Mouse (Mus musculus) limb, embryonic 12.5 days (tissue): ENCODE data around the gene Hdac4. TPM values are rescaled to one million over a fixed set of nuclear protein-coding genes. Genes with fewer than 3 reads are reported as not detected.
A peak's percentile ranks its signal among the peaks of the same experiment; 100 is the strongest.

Experiments used
- ATAC-seq: fragments of 200-750 bp; cut with Nextera tagmentation; 2 replicates; pipeline ENCODE4 v1.8.0; 2017; ENCODE audit warnings: low read depth, moderate TSS enrichment; ENCODE audit not compliant: insufficient number of reproducible peaks, insufficient read depth, low FRiP score, low TSS enrichment
- H3K27ac ChIP-seq: fragments of 300-500 bp; sonication (generic); 2 replicates; pipeline ENCODE4 v1.5.1; 2016; ENCODE audit warnings: mild to moderate bottlenecking, moderate library complexity
- H3K27me3 ChIP-seq: fragments of 300-500 bp; sonication (generic); 2 replicates; pipeline ENCODE4 v1.6.1; 2016; ENCODE audit warnings: mild to moderate bottlenecking, moderate library complexity
- H3K36me3 ChIP-seq: fragments of 300-500 bp; sonication (generic); 2 replicates; pipeline ENCODE4 v1.6.1; 2016; ENCODE audit warnings: mild to moderate bottlenecking, moderate library complexity
- H3K4me1 ChIP-seq: fragments of 300-500 bp; sonication (generic); replicated peaks from 2 replicates; pipeline ENCODE4 v1.6.1; 2016
- H3K4me2 ChIP-seq: fragments of 300-500 bp; sonication (generic); 2 replicates; pipeline ENCODE4 v1.6.1; 2016; ENCODE audit warnings: mild to moderate bottlenecking, moderate library complexity
- H3K4me3 ChIP-seq: fragments of 300-500 bp; sonication (generic); replicated peaks from 2 replicates; pipeline ENCODE4 v1.5.1; 2016; ENCODE audit warnings: mild to moderate bottlenecking
- H3K9ac ChIP-seq: fragments of 300-500 bp; sonication (generic); replicated peaks from 2 replicates; pipeline ENCODE4 v1.6.1; 2016; ENCODE audit warnings: mild to moderate bottlenecking, moderate library complexity
- H3K9me3 ChIP-seq: fragments of 300-500 bp; sonication (generic); 2 replicates; pipeline ENCODE4 v1.6.1; 2016; ENCODE audit warnings: mild to moderate bottlenecking, moderate library complexity
- WGBS: fragments of 180-500 bp; shearing (Covaris S2); methylation state at CpG from one replicate; pipeline ENCODE4 v1.1.7; 2016; 5-methylcytosine and 5-hydroxymethylcytosine counted together
- polyA plus RNA-seq: library from polyadenylated mRNA; unstranded; fragments of >200 nt; fragmentation: Nextera tagmentation; extraction: Ambion mirVana; gene quantifications from 2 replicates; pipeline ENCODE4 v1.2.1, GENCODE M21; 2016

Hdac4 gene
- 22.8 and 26.0 TPM in 2 replicates for polyA plus RNA-seq

- WGBS = 70% methylated on average over 13 of the region's 13 CpGs
- Histone ChIP-seq H3K27me3 (no peaks in the 10 kb centered on the region), H3K4me1 (0 out of 2 replicates have a peak, but pooled peaks cover 3% of the 10 kb centered on the region), H3K36me3 (no peaks in the 10 kb centered on the region), H3K9ac (no peak within 1 kb of the TSS), H3K27ac (no peak within 1 kb of the TSS), H3K4me2 (no peak within 1 kb of the TSS), H3K4me3 (no peak within 1 kb of the TSS), H3K9me3 (no peaks in the 10 kb centered on the region)
- no peak for ATAC-seq
These were observed at the start of gene Hdac4 for GRCm38 (mm10) chr1:92195360-92196149. Hdac4 (minus strand) TSS chr1:92195699.

GRCm38 (mm10) chr1:92243549-92243948, 48.0 kb upstream of the Hdac4 start:
- H3K9ac ChIP-seq = no peak overlapping the region
- H3K4me2 ChIP-seq = no peak overlapping the region
- no peak overlapping the region for H3K4me3 ChIP-seq
- 90% methylated on average over 8 of the region's 8 CpGs for WGBS
- no peaks in the 10 kb centered on the region for H3K27me3 ChIP-seq
- H3K9me3 ChIP-seq = no peaks in the 10 kb centered on the region
- no peaks in the 10 kb centered on the region for H3K36me3 ChIP-seq
- ATAC-seq = no peak
- H3K27ac ChIP-seq = no peak overlapping the region
- no peaks in the 10 kb centered on the region for H3K4me1 ChIP-seq

GRCm38 (mm10) chr1:92240072-92240471, 44.6 kb upstream of the Hdac4 start:
- H3K9me3 ChIP-seq = no peaks in the 10 kb centered on the region
- ATAC-seq = no peak
- no peak overlapping the region for H3K9ac ChIP-seq
- H3K4me3 ChIP-seq = no peak overlapping the region
- no peaks in the 10 kb centered on the region for H3K4me1 ChIP-seq
- H3K4me2 ChIP-seq = no peak overlapping the region
- no peaks in the 10 kb centered on the region for H3K27me3 ChIP-seq
- 85% methylated on average over 4 of the region's 4 CpGs for whole genome bisulfite sequencing
- H3K36me3 ChIP-seq = no peaks in the 10 kb centered on the region
- H3K27ac ChIP-seq = no peak overlapping the region

- WGBS = 87% methylated on average over 4 of the region's 4 CpGs
These were observed 40.1 kb upstream of the Hdac4 start for GRCm38 (mm10) chr1:92235600-92235999.

GRCm38 (mm10) chr1:92225297-92225696, 29.8 kb upstream of the Hdac4 start:
- Histone ChIP-seq H3K4me1 (peaks cover 15% of the 10 kb centered on the region), H3K27ac (no peak overlapping the region), H3K36me3 (no peaks in the 10 kb centered on the region), H3K4me2 (no peak overlapping the region), H3K9ac (no peak overlapping the region), H3K27me3 (no peaks in the 10 kb centered on the region; the same call in 1 of the 2 replicates), H3K9me3 (no peaks in the 10 kb centered on the region), H3K4me3 (no peak overlapping the region)
- whole genome bisulfite sequencing = 85% methylated on average over 2 of the region's 2 CpGs
- no peak for ATAC-seq

More at GRCm38 (mm10) chr1:92235600-92235999, 40.1 kb upstream of the Hdac4 start:
- H3K27me3 ChIP-seq = no peaks in the 10 kb centered on the region
- H3K36me3 ChIP-seq = no peaks in the 10 kb centered on the region
- H3K9ac ChIP-seq = no peak overlapping the region
- no peaks in the 10 kb centered on the region for H3K4me1 ChIP-seq
- no peak overlapping the region for H3K27ac ChIP-seq
- H3K4me3 ChIP-seq = no peak overlapping the region
- ATAC-seq = no peak
- H3K4me2 ChIP-seq = no peak overlapping the region
- no peaks in the 10 kb centered on the region for H3K9me3 ChIP-seq

- Histone ChIP-seq H3K4me2 (no peak overlapping the region), H3K4me3 (no peak overlapping the region), H3K9me3 (no peaks in the 10 kb centered on the region), H3K27me3 (no peaks in the 10 kb centered on the region; the same call in 1 of the 2 replicates), H3K9ac (no peak overlapping the region), H3K27ac (no peak overlapping the region), H3K36me3 (no peaks in the 10 kb centered on the region), H3K4me1 (peaks cover 15% of the 10 kb centered on the region)
- ATAC-seq = no peak
- 42% methylated on average over 17 of the region's 17 CpGs for whole genome bisulfite sequencing
These were observed 28.7 kb upstream of the Hdac4 start for GRCm38 (mm10) chr1:92223956-92224891.

GRCm38 (mm10) chr1:92216710-92217109, 21.2 kb upstream of the Hdac4 start:
- Histone ChIP-seq H3K36me3 (no peaks in the 10 kb centered on the region), H3K27ac (peak overlapping the region; percentile 64), H3K27me3 (no peaks in the 10 kb centered on the region), H3K4me2 (no peak overlapping the region), H3K4me3 (no peak overlapping the region), H3K9ac (no peak overlapping the region), H3K4me1 (peaks cover 31% of the 10 kb centered on the region), H3K9me3 (no peaks in the 10 kb centered on the region)
- ATAC-seq = no peak
- WGBS = 89% methylated on average over 11 of the region's 11 CpGs

- peak overlapping the region; percentile 73 for H3K27ac ChIP-seq
- H3K9me3 ChIP-seq = no peaks in the 10 kb centered on the region
- no peak for ATAC-seq
- H3K4me3 ChIP-seq = no peak overlapping the region
- H3K36me3 ChIP-seq = no peaks in the 10 kb centered on the region
- H3K9ac ChIP-seq = no peak overlapping the region
- peaks cover 34% of the 10 kb centered on the region for H3K4me1 ChIP-seq
- WGBS = 64% methylated on average over 11 of the region's 11 CpGs
- H3K4me2 ChIP-seq = no peak overlapping the region
- no peaks in the 10 kb centered on the region for H3K27me3 ChIP-seq
These were observed 20.6 kb upstream of the Hdac4 start for GRCm38 (mm10) chr1:92215996-92216630.

- peak overlapping the region; percentile 73 for H3K27ac ChIP-seq
- no peaks in the 10 kb centered on the region for H3K27me3 ChIP-seq
- ATAC-seq = no peak
- no peaks in the 10 kb centered on the region for H3K36me3 ChIP-seq
- no peak overlapping the region for H3K4me2 ChIP-seq
- peaks cover 34% of the 10 kb centered on the region for H3K4me1 ChIP-seq
- H3K9me3 ChIP-seq = no peaks in the 10 kb centered on the region
- H3K9ac ChIP-seq = no peak overlapping the region
- no peak overlapping the region for H3K4me3 ChIP-seq
- WGBS = 88% methylated on average over 8 of the region's 8 CpGs
These were observed 19.7 kb upstream of the Hdac4 start for GRCm38 (mm10) chr1:92215131-92215638.

GRCm38 (mm10) chr1:92212003-92212750, 16.7 kb upstream of the Hdac4 start:
- no peak for ATAC-seq
- 36% methylated on average over 13 of the region's 13 CpGs for WGBS
- peak overlapping the region; percentile 2; the same call in 1 of the 2 replicates for H3K27ac ChIP-seq
- H3K4me1 ChIP-seq = peaks cover 34% of the 10 kb centered on the region
- H3K9me3 ChIP-seq = no peaks in the 10 kb centered on the region
- peak overlapping the region; percentile 19; the same call in 1 of the 2 replicates for H3K4me2 ChIP-seq
- H3K27me3 ChIP-seq = no peaks in the 10 kb centered on the region
- no peak overlapping the region for H3K9ac ChIP-seq
- no peaks in the 10 kb centered on the region for H3K36me3 ChIP-seq
- H3K4me3 ChIP-seq = no peak overlapping the region
